8 mouse cellular contexts compared by ENCODE assay signal in the genomic region with DNA sequence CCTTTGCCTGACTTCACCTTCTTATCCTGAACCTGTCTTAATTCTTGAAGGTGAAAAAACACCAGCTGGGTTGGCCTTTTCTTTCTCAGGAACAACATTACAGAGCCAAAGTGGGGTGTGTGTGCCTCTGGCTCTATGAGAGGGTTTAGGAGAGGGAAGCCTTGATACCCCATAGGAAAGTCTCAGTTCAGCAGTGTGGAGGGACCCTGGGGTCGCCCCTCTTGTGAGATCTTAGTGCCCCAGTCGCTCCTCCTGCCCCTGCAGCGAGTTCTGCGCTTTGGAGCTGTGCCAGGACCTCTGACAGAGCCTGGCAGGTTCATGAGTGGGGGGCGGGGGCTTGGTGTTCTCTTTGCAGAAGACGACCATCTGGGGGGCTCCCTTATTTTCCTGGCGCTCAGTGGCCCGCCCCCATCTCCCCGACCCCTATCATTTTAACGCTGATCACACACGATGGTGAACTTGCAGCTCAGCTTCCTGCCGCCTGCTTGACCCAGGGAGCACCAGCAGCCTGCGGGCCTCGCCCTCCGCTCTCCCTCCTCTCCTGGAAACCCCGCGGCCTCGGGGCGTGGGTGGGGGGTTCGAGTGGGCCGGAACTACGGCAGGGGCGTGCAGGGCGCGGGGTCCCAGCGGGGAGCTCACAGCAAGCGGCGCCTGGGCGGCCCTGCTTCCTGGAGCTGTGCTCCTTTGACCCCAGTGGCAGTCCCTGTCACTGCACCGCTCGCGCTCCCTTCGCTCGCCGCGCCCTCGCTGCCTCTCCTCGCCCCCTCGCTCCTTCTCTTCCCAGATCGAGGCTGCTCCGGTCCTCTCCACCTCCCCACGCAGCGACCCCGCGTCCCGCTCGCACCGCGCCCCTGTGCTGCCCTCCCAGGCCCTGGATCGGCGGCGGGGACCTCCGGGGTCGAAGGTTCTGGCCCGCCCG. TPM values are rescaled to one million over a fixed set of nuclear protein-coding genes. Genes with fewer than 3 reads are reported as not detected.
DNase-seq lines count a peak whose midpoint lies in the region; ATAC-seq lines count a peak whose summit lies in the region.

Mpped2 (plus strand) TSS at position 487 of the 919 bp plus-strand sequence.

- peak within 1 kb of the TSS; percentile 98 for H3K27ac ChIP-seq in hindbrain, embryonic 15.5 days (replicated peaks)

- peak; percentile 65 for DNase-seq in adrenal gland, postnatal 25 days
- peak; percentile 65 to 71 for DNase-seq in cerebellum, postnatal 36 days
- DNase-seq in gastrocnemius, adult 8-10 months (ENCODE audit: low spot score in 2 of 2): peak; percentile 25 to 28
- DNase-seq in left cerebral cortex, postnatal 10 days (ENCODE audit: extremely low spot score in 1 of 2, low spot score in 2 of 2): peak in 1 of 2 experiments; percentile 81
- DNase-seq in right cerebral cortex, postnatal 36 days (ENCODE audit: low spot score in 2 of 2): peak; percentile 16 to 28

- no peaks in the 10 kb centered on the region for H3K36me3 ChIP-seq in hindbrain, embryonic 15.5 days

- peaks cover 40% of the 10 kb centered on the region for H3K4me1 ChIP-seq in hindbrain, embryonic 15.5 days (replicated peaks)

- intact Hi-C loops in left cerebral cortex, postnatal 10 days (cut with DNase I): loop anchor here (5.0 to 10.0 kb wide), 4 partner anchors 169 to 264 kb away; no protein-coding TSS in a partner anchor

- no peaks in the 10 kb centered on the region for H3K27me3 ChIP-seq in hindbrain, embryonic 15.5 days

- under 1% methylated on average over 54 of the region's 56 CpGs for WGBS in hindbrain, embryonic 15.5 days

- ATAC-seq in hindbrain, embryonic 15.5 days (ENCODE audit: low FRiP score, low read depth): peak; percentile 65
- ATAC-seq in megakaryocyte, adult 5-6 weeks (ENCODE audit: poor library complexity, severe bottlenecking): peak; percentile 56
- no peak for ATAC-seq in monocyte, adult 5-6 weeks (replicated peaks; ENCODE audit: insufficient number of reproducible peaks, low FRiP score, low TSS enrichment, poor library complexity, severe bottlenecking)

- peak within 1 kb of the TSS; percentile 88 for H3K4me3 ChIP-seq in hindbrain, embryonic 15.5 days

- H3K9me3 ChIP-seq in hindbrain, embryonic 15.5 days: no peaks in the 10 kb centered on the region

- H3K4me2 ChIP-seq in hindbrain, embryonic 15.5 days: peak within 1 kb of the TSS; percentile 94

- peak within 1 kb of the TSS; percentile 99 for H3K9ac ChIP-seq in hindbrain, embryonic 15.5 days

RNA-seq across cellular contexts. Expression of gene Mpped2, which starts in this region (rescaled TPM):
- 39.5 and 47.2 TPM in 2 replicates for total RNA-seq in adrenal gland, postnatal 25 days (2021)
- total RNA-seq in gastrocnemius, adult 8-10 months (2022): 1 to 10 TPM; 3.4 to 6.9 (median 4.0) TPM
- polyA plus RNA-seq in hindbrain, embryonic 15.5 days (2015; fragmentation: Nextera tagmentation; extraction: Ambion mirVana): 130 and 149 TPM in 2 replicates
- 10 to 100 TPM; 45.7 to 52.7 TPM for total RNA-seq in left cerebral cortex, postnatal 10 days (2021)
- not detected in 2 replicates for total RNA-seq in megakaryocyte, adult 5-6 weeks (2015)
- total RNA-seq in megakaryocyte, adult 5-6 weeks (2017): 0.37 TPM in 1 of 2 replicates, not detected in the other
- not detected in 3 replicates for total RNA-seq in monocyte, adult 5-6 weeks (2017)

Comparison
In these comparisons a context has a peak if more than half of its experiments do, and no peak if none do; other contexts are left out.
1. Peak in ATAC-seq in megakaryocyte, adult 5-6 weeks; RNA of the gene not detected or under 1 TPM.